Mouse (Mus musculus): ENCODE measurements around the gene Dcakd. TPM values are rescaled to one million over a fixed set of nuclear protein-coding genes. Genes with fewer than 3 reads are reported as not detected.

Gene Dcakd
- polyA plus RNA-seq, 1 experiment from 2014 or later: 101 TPM

GRCm38 (mm10) chr11:102945306-102946264, 82.5 kb downstream of the Dcakd start:
- peak; percentile 29; the same call in 1 of the 2 replicates for ATAC-seq
- WGBS: 3% methylated on average over 54 of the region's 54 CpGs
- no peaks in the 10 kb centered on the region for H3K9me3 ChIP-seq
- peak overlapping the region; percentile 53 for H3K9ac ChIP-seq
- H3K27ac ChIP-seq: no peak overlapping the region
- peak overlapping the region; percentile 47 for H3K4me3 ChIP-seq (replicated peaks)
- no peaks in the 10 kb centered on the region for H3K36me3 ChIP-seq
- H3K27me3 ChIP-seq (replicated peaks): peaks cover 82% of the 10 kb centered on the region
- peak overlapping the region; percentile 91 for H3K4me2 ChIP-seq (replicated peaks)
- H3K4me1 ChIP-seq (replicated peaks): peaks cover 29% of the 10 kb centered on the region

Other genes starting within 250 kb of the Dcakd start
- 33.8 and 38.6 TPM in 2 replicates for gene Gjc1, start 208.6 kb downstream of the Dcakd start, polyA plus RNA-seq (2015; fragmentation: Nextera tagmentation; extraction: Ambion mirVana)
- 0.55 TPM in 1 of 2 replicates, not detected in the other for gene Higd1b, start 192.5 kb downstream of the Dcakd start, polyA plus RNA-seq (2015; fragmentation: Nextera tagmentation; extraction: Ambion mirVana)
- gene Eftud2, start 147.3 kb downstream of the Dcakd start, polyA plus RNA-seq (2015; fragmentation: Nextera tagmentation; extraction: Ambion mirVana): 155 and 156 TPM in 2 replicates
- gene Ccdc103, start 147.1 kb downstream of the Dcakd start, polyA plus RNA-seq (2015; fragmentation: Nextera tagmentation; extraction: Ambion mirVana): 0.45 and 0.78 TPM in 2 replicates
- not detected in 2 replicates for gene Fam187a, start 143.2 kb downstream of the Dcakd start, polyA plus RNA-seq (2015; fragmentation: Nextera tagmentation; extraction: Ambion mirVana)
- 0.20 and 0.36 TPM in 2 replicates for gene Gfap, start 127.4 kb downstream of the Dcakd start, polyA plus RNA-seq (2015; fragmentation: Nextera tagmentation; extraction: Ambion mirVana)
- 8.7 and 8.9 TPM in 2 replicates for gene Kif18b, start 103.2 kb downstream of the Dcakd start, polyA plus RNA-seq (2015; fragmentation: Nextera tagmentation; extraction: Ambion mirVana)
- 4.2 and 4.4 TPM in 2 replicates for gene C1ql1, start 81.6 kb downstream of the Dcakd start, polyA plus RNA-seq (2015; fragmentation: Nextera tagmentation; extraction: Ambion mirVana)
- gene Nmt1, start 143 bp downstream of the Dcakd start, polyA plus RNA-seq (2015; fragmentation: Nextera tagmentation; extraction: Ambion mirVana): 60.0 and 66.6 TPM in 2 replicates
- 1.8 and 2.0 TPM in 2 replicates for gene Plcd3, start 73.3 kb upstream of the Dcakd start, polyA plus RNA-seq (2015; fragmentation: Nextera tagmentation; extraction: Ambion mirVana)
- 17.4 and 22.0 TPM in 2 replicates for gene Acbd4, start 73.3 kb upstream of the Dcakd start, polyA plus RNA-seq (2015; fragmentation: Nextera tagmentation; extraction: Ambion mirVana)
- 4.1 and 4.7 TPM in 2 replicates for gene Hexim1, start 87.9 kb upstream of the Dcakd start, polyA plus RNA-seq (2015; fragmentation: Nextera tagmentation; extraction: Ambion mirVana)
- 7.9 and 8.8 TPM in 2 replicates for gene Hexim2, start 104.1 kb upstream of the Dcakd start, polyA plus RNA-seq (2015; fragmentation: Nextera tagmentation; extraction: Ambion mirVana)
- gene Fmnl1, start 142.8 kb upstream of the Dcakd start, polyA plus RNA-seq (2015; fragmentation: Nextera tagmentation; extraction: Ambion mirVana): 2.0 and 2.2 TPM in 2 replicates
- gene 1700023F06Rik, start 180.2 kb upstream of the Dcakd start, polyA plus RNA-seq (2015; fragmentation: Nextera tagmentation; extraction: Ambion mirVana): 0.73 and 1.0 TPM in 2 replicates
- not detected in 2 replicates for gene Spata32, start 190.1 kb upstream of the Dcakd start, polyA plus RNA-seq (2015; fragmentation: Nextera tagmentation; extraction: Ambion mirVana)
- gene Map3k14, start 239.1 kb upstream of the Dcakd start, polyA plus RNA-seq (2015; fragmentation: Nextera tagmentation; extraction: Ambion mirVana): 2.9 and 3.6 TPM in 2 replicates